Mouse (Mus musculus): ENCODE results near the gene Ttc22. TPM values are rescaled to one million over a fixed set of nuclear protein-coding genes. Genes with fewer than 3 reads are reported as not detected.

Ttc22 gene
- polyA plus RNA-seq (2016; fragmentation: Nextera tagmentation; extraction: Ambion mirVana): 1.1 and 1.8 TPM in 2 replicates

GRCm38 (mm10) chr4:106622030-106622493 lies at the start of gene Ttc22:
Ttc22 (plus strand) TSS chr4:106622432.
- H3K9me3 ChIP-seq: no peaks in the 10 kb centered on the region
- H3K27me3 ChIP-seq (replicated peaks): peaks cover 34% of the 10 kb centered on the region
- no peak within 1 kb of the TSS for H3K4me2 ChIP-seq (replicated peaks)
- ATAC-seq (ENCODE audit: low FRiP score, low read depth): no peak
- H3K4me3 ChIP-seq: no peak within 1 kb of the TSS
- WGBS: 21% methylated on average over 16 of the region's 16 CpGs
- peaks cover 9% of the 10 kb centered on the region for H3K4me1 ChIP-seq
- no peak within 1 kb of the TSS for H3K9ac ChIP-seq
- H3K36me3 ChIP-seq: no peaks in the 10 kb centered on the region
- no peak within 1 kb of the TSS for H3K27ac ChIP-seq

- H3K9me3 ChIP-seq: no peaks in the 10 kb centered on the region
- H3K4me3 ChIP-seq: no peak overlapping the region
- peaks cover 95% of the 10 kb centered on the region for H3K36me3 ChIP-seq
- no peaks in the 10 kb centered on the region for H3K27me3 ChIP-seq (replicated peaks)
- H3K27ac ChIP-seq: no peak overlapping the region
- no peak overlapping the region for H3K9ac ChIP-seq
- H3K4me2 ChIP-seq (replicated peaks): no peak overlapping the region
- WGBS: 89% methylated on average over 8 of the region's 8 CpGs
- H3K4me1 ChIP-seq: 0 out of 2 replicates have a peak, but pooled peaks cover 5% of the 10 kb centered on the region
- no peak for ATAC-seq (ENCODE audit: low FRiP score, low read depth)
Measured at GRCm38 (mm10) chr4:106575022-106575421, 47.2 kb upstream of the Ttc22 start.

GRCm38 (mm10) chr4:106577511-106577910 lies 44.7 kb upstream of the Ttc22 start:
- no peak overlapping the region for H3K27ac ChIP-seq
- H3K27me3 ChIP-seq (replicated peaks): no peaks in the 10 kb centered on the region
- WGBS: 84% methylated on average over 7 of the region's 7 CpGs
- no peak overlapping the region for H3K4me2 ChIP-seq (replicated peaks)
- no peaks in the 10 kb centered on the region for H3K9me3 ChIP-seq
- H3K4me1 ChIP-seq: 0 out of 2 replicates have a peak, but pooled peaks cover 5% of the 10 kb centered on the region
- H3K4me3 ChIP-seq: no peak overlapping the region
- ATAC-seq (ENCODE audit: low FRiP score, low read depth): no peak
- peaks cover 98% of the 10 kb centered on the region for H3K36me3 ChIP-seq
- H3K9ac ChIP-seq: no peak overlapping the region

GRCm38 (mm10) chr4:106581176-106581864 lies 40.9 kb upstream of the Ttc22 start:
- no peak overlapping the region for H3K27ac ChIP-seq
- WGBS: 90% methylated on average over 14 of the region's 14 CpGs

GRCm38 (mm10) chr4:106581865-106582204 lies 40.4 kb upstream of the Ttc22 start:
- Histone ChIP-seq H3K4me3 (no peak overlapping the region), H3K9me3 (no peaks in the 10 kb centered on the region), H3K4me2 (replicated peaks) (no peak overlapping the region), H3K36me3 (peaks cover 96% of the 10 kb centered on the region), H3K4me1 (0 out of 2 replicates have a peak, but pooled peaks cover 5% of the 10 kb centered on the region), H3K27ac (no peak overlapping the region), H3K9ac (no peak overlapping the region), H3K27me3 (replicated peaks) (no peaks in the 10 kb centered on the region)
- WGBS: 93% methylated on average over 15 of the region's 15 CpGs
- no peak for ATAC-seq (ENCODE audit: low FRiP score, low read depth)

More at GRCm38 (mm10) chr4:106581176-106581864, 40.9 kb upstream of the Ttc22 start:
- Histone ChIP-seq H3K36me3 (peaks cover 96% of the 10 kb centered on the region), H3K9ac (no peak overlapping the region), H3K4me1 (0 out of 2 replicates have a peak, but pooled peaks cover 5% of the 10 kb centered on the region), H3K9me3 (no peaks in the 10 kb centered on the region), H3K4me3 (no peak overlapping the region), H3K4me2 (replicated peaks) (no peak overlapping the region), H3K27me3 (replicated peaks) (no peaks in the 10 kb centered on the region)
- no peak for ATAC-seq (ENCODE audit: low FRiP score, low read depth)

GRCm38 (mm10) chr4:106582428-106583153 lies 39.6 kb upstream of the Ttc22 start:
- H3K4me1 ChIP-seq: 0 out of 2 replicates have a peak, but pooled peaks cover 2% of the 10 kb centered on the region
- no peak overlapping the region for H3K4me3 ChIP-seq
- no peak for ATAC-seq (ENCODE audit: low FRiP score, low read depth)
- H3K36me3 ChIP-seq: peaks cover 96% of the 10 kb centered on the region
- H3K27ac ChIP-seq: no peak overlapping the region
- 91% methylated on average over 12 of the region's 12 CpGs for WGBS
- H3K4me2 ChIP-seq (replicated peaks): no peak overlapping the region
- H3K27me3 ChIP-seq (replicated peaks): no peaks in the 10 kb centered on the region
- no peak overlapping the region for H3K9ac ChIP-seq
- no peaks in the 10 kb centered on the region for H3K9me3 ChIP-seq

- Histone ChIP-seq H3K27ac (no peak overlapping the region), H3K4me2 (replicated peaks) (no peak overlapping the region), H3K9me3 (no peaks in the 10 kb centered on the region), H3K4me3 (no peak overlapping the region), H3K4me1 (no peaks in the 10 kb centered on the region), H3K27me3 (replicated peaks) (no peaks in the 10 kb centered on the region), H3K9ac (no peak overlapping the region), H3K36me3 (peaks cover 90% of the 10 kb centered on the region)
- ATAC-seq (ENCODE audit: low FRiP score, low read depth): no peak
- 89% methylated on average over 4 of the region's 4 CpGs for WGBS
Measured at GRCm38 (mm10) chr4:106584665-106585064, 37.6 kb upstream of the Ttc22 start.

- H3K9me3 ChIP-seq: no peaks in the 10 kb centered on the region
- H3K9ac ChIP-seq: no peak overlapping the region
- 92% methylated on average over 6 of the region's 6 CpGs for WGBS
- H3K27me3 ChIP-seq (replicated peaks): no peaks in the 10 kb centered on the region
- H3K4me2 ChIP-seq (replicated peaks): no peak overlapping the region
- no peak for ATAC-seq (ENCODE audit: low FRiP score, low read depth)
- H3K4me3 ChIP-seq: no peak overlapping the region
- no peaks in the 10 kb centered on the region for H3K4me1 ChIP-seq
- peaks cover 82% of the 10 kb centered on the region for H3K36me3 ChIP-seq
- H3K27ac ChIP-seq: no peak overlapping the region
Measured at GRCm38 (mm10) chr4:106587075-106587474, 35.2 kb upstream of the Ttc22 start.

GRCm38 (mm10) chr4:106590142-106590541 lies 32.1 kb upstream of the Ttc22 start:
- Histone ChIP-seq H3K27me3 (replicated peaks) (no peaks in the 10 kb centered on the region), H3K4me3 (no peak overlapping the region), H3K9me3 (no peaks in the 10 kb centered on the region), H3K27ac (no peak overlapping the region), H3K36me3 (peaks cover 53% of the 10 kb centered on the region), H3K4me1 (no peaks in the 10 kb centered on the region), H3K9ac (no peak overlapping the region), H3K4me2 (replicated peaks) (no peak overlapping the region)
- WGBS: 77% methylated on average over 9 of the region's 9 CpGs
- no peak for ATAC-seq (ENCODE audit: low FRiP score, low read depth)

- Histone ChIP-seq H3K36me3 (peaks cover 47% of the 10 kb centered on the region), H3K4me3 (no peak overlapping the region), H3K9ac (no peak overlapping the region), H3K9me3 (no peaks in the 10 kb centered on the region), H3K27ac (no peak overlapping the region), H3K27me3 (replicated peaks) (no peaks in the 10 kb centered on the region), H3K4me2 (replicated peaks) (no peak overlapping the region), H3K4me1 (no peaks in the 10 kb centered on the region)
- WGBS: 90% methylated on average over 9 of the region's 9 CpGs
- no peak for ATAC-seq (ENCODE audit: low FRiP score, low read depth)
Measured at GRCm38 (mm10) chr4:106590871-106591270, 31.4 kb upstream of the Ttc22 start.

GRCm38 (mm10) chr4:106593636-106594035 lies 28.6 kb upstream of the Ttc22 start:
- no peaks in the 10 kb centered on the region for H3K27me3 ChIP-seq (replicated peaks)
- H3K27ac ChIP-seq: no peak overlapping the region
- no peaks in the 10 kb centered on the region for H3K9me3 ChIP-seq
- ATAC-seq (ENCODE audit: low FRiP score, low read depth): no peak
- H3K36me3 ChIP-seq: peaks cover 19% of the 10 kb centered on the region; the same call in 1 of the 2 replicates
- H3K4me2 ChIP-seq (replicated peaks): no peak overlapping the region
- no peaks in the 10 kb centered on the region for H3K4me1 ChIP-seq
- WGBS: 62% methylated on average over 7 of the region's 7 CpGs
- no peak overlapping the region for H3K4me3 ChIP-seq
- H3K9ac ChIP-seq: no peak overlapping the region

- 56% methylated on average over 3 of the region's 3 CpGs for WGBS
- no peaks in the 10 kb centered on the region for H3K9me3 ChIP-seq
- no peak for ATAC-seq (ENCODE audit: low FRiP score, low read depth)
- H3K9ac ChIP-seq: no peak overlapping the region
- H3K4me1 ChIP-seq: no peaks in the 10 kb centered on the region
- no peak overlapping the region for H3K4me2 ChIP-seq (replicated peaks)
- H3K27ac ChIP-seq: no peak overlapping the region
- H3K27me3 ChIP-seq (replicated peaks): no peaks in the 10 kb centered on the region
- no peak overlapping the region for H3K4me3 ChIP-seq
- 0 out of 2 replicates have a peak, but pooled peaks cover 2% of the 10 kb centered on the region for H3K36me3 ChIP-seq
Measured at GRCm38 (mm10) chr4:106596200-106596599, 26.0 kb upstream of the Ttc22 start.

Data from neural tube, embryonic 12.5 days (tissue).